Mouse (Mus musculus) G1E-ER4 (cell line): Measurements from ENCODE around the gene P4ha1. TPM values are rescaled to one million over a fixed set of nuclear protein-coding genes. Genes with fewer than 3 reads are reported as not detected.

ENCODE experiments used
- GATA1 ChIP-seq: IDR thresholded peaks from one replicate; pipeline ENCODE4 v1.8.0; 2012; ENCODE audit warnings: low read length, inconsistent platforms
- polyA plus RNA-seq: library from polyadenylated mRNA; stranded (reverse); fragments of >175 nt; gene quantifications from 2 replicates; pipeline ENCODE4 v1.2.3, GENCODE M21; 2012

Gene P4ha1
- polyA plus RNA-seq, 1 experiment: 2.2 TPM

GRCm38 (mm10) chr10:59349536-59349935, 26.4 kb downstream of the P4ha1 start:
- no peak for TF ChIP-seq GATA1

GRCm38 (mm10) chr10:59353065-59353464, 30.0 kb downstream of the P4ha1 start:
- no peak for TF ChIP-seq GATA1

- no peak for TF ChIP-seq GATA1
Measured at GRCm38 (mm10) chr10:59354120-59354519, 31.0 kb downstream of the P4ha1 start.

- no peak for TF ChIP-seq GATA1
Measured at GRCm38 (mm10) chr10:59355020-59355419, 31.9 kb downstream of the P4ha1 start.

- TF ChIP-seq GATA1: no peak
Measured at GRCm38 (mm10) chr10:59358744-59359143, 35.6 kb downstream of the P4ha1 start.

GRCm38 (mm10) chr10:59363208-59363607, 40.1 kb downstream of the P4ha1 start:
- TF ChIP-seq GATA1: no peak

GRCm38 (mm10) chr10:59364551-59364950, 41.5 kb downstream of the P4ha1 start:
- no peak for TF ChIP-seq GATA1

- no peak for TF ChIP-seq GATA1
Measured at GRCm38 (mm10) chr10:59365804-59366589, 42.9 kb downstream of the P4ha1 start.

- TF ChIP-seq GATA1: no peak
Measured at GRCm38 (mm10) chr10:59366746-59367145, 43.6 kb downstream of the P4ha1 start.

- no peak for TF ChIP-seq GATA1
Measured at GRCm38 (mm10) chr10:59367206-59367605, 44.1 kb downstream of the P4ha1 start.

- no peak for TF ChIP-seq GATA1
Measured at GRCm38 (mm10) chr10:59368729-59369128, 45.6 kb downstream of the P4ha1 start.

GRCm38 (mm10) chr10:59369426-59369825, 46.3 kb downstream of the P4ha1 start:
- TF ChIP-seq GATA1: no peak

GRCm38 (mm10) chr10:59377906-59378305, 54.8 kb downstream of the P4ha1 start:
- no peak for TF ChIP-seq GATA1

- TF ChIP-seq GATA1: no peak
Measured at GRCm38 (mm10) chr10:59378728-59379127, 55.6 kb downstream of the P4ha1 start.

GRCm38 (mm10) chr10:59379927-59380326, 56.8 kb downstream of the P4ha1 start:
- no peak for TF ChIP-seq GATA1

- no peak for TF ChIP-seq GATA1
Measured at GRCm38 (mm10) chr10:59380411-59380821, 57.3 kb downstream of the P4ha1 start.

- TF ChIP-seq GATA1: no peak
Measured at GRCm38 (mm10) chr10:59386951-59387350, 63.9 kb downstream of the P4ha1 start.
